Mouse (Mus musculus) intestine, embryonic 16.5 days (tissue): ENCODE data around the gene Gm37240. TPM values are rescaled to one million over a fixed set of nuclear protein-coding genes. Genes with fewer than 3 reads are reported as not detected.

Experiments
- ATAC-seq: fragments of 200-750 bp; cut with Nextera tagmentation; 2 replicates; pipeline ENCODE4 v1.8.0; 2017; ENCODE audit warnings: moderate TSS enrichment, moderate library complexity
- H3K27ac ChIP-seq: fragments of 300-500 bp; sonication (generic); 2 replicates; pipeline ENCODE4 v1.5.1; 2014; ENCODE audit warnings: mild to moderate bottlenecking, low read length
- H3K27me3 ChIP-seq: fragments of 300-500 bp; sonication (generic); replicated peaks from 2 replicates; pipeline ENCODE4 v1.6.1; 2014; ENCODE audit warnings: low read length, control low read depth, mixed read lengths; ENCODE audit not compliant: control insufficient read depth, insufficient read depth
- H3K36me3 ChIP-seq: fragments of 300-500 bp; sonication (generic); 2 replicates; pipeline ENCODE4 v1.6.1; 2014; ENCODE audit warnings: low read length, control low read depth; ENCODE audit not compliant: control insufficient read depth, insufficient read depth
- H3K4me1 ChIP-seq: fragments of 300-500 bp; sonication (generic); 2 replicates; pipeline ENCODE4 v1.6.1; 2014; ENCODE audit warnings: low read length, control low read depth, mixed read lengths; ENCODE audit not compliant: control insufficient read depth, insufficient read depth
- H3K4me2 ChIP-seq: fragments of 300-500 bp; sonication (generic); 2 replicates; pipeline ENCODE4 v1.6.1; 2014; ENCODE audit warnings: low read depth, low read length, control low read depth
- H3K4me3 ChIP-seq: fragments of 300-500 bp; sonication (generic); 2 replicates; pipeline ENCODE4 v1.5.1; 2014; ENCODE audit warnings: mild to moderate bottlenecking, low read length
- H3K9ac ChIP-seq: fragments of 300-500 bp; sonication (generic); 2 replicates; pipeline ENCODE4 v1.6.1; 2014; ENCODE audit warnings: low read depth, low read length
- H3K9me3 ChIP-seq: fragments of 300-500 bp; sonication (generic); 2 replicates; pipeline ENCODE4 v1.6.1; 2016; ENCODE audit warnings: low read length, control low read depth; ENCODE audit not compliant: control insufficient read depth
- WGBS: fragments of 180-500 bp; shearing (Covaris S2); extraction: QIAGEN DNeasy Blood & Tissue Kit; methylation state at CpG from one replicate; pipeline ENCODE4 v1.1.7; 2014; 5-methylcytosine and 5-hydroxymethylcytosine counted together
- polyA plus RNA-seq: library from polyadenylated mRNA; unstranded; fragments of >200 nt; fragmentation: Nextera tagmentation; extraction: Ambion mirVana; gene quantifications from 2 replicates; pipeline ENCODE4 v1.2.1, GENCODE M21; 2015

Gm37240 gene
- polyA plus RNA-seq, 1 experiment from 2014 or later: 6.8 TPM

DNA sequence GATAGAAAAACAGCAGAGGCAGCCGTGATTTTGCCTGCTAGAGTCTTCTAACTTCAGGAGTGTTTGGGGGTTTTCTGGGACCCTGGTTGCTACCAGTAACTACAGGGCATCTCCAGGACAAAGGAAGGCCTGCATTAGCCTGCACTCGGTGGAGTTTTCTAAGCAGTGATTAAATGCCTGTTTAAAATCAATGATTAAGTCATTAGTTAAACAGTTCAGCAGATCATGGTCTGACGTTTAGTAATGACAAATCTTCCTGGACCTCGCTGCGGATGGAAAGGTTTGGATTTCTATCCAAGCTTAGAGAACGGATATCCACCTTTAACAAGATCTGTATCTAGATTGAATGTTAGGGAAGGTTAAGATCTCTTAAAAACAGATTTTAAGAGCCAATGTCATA lies 1246.8 kb downstream of the Gm37240 start:
- Histone ChIP-seq H3K4me3 (no peak overlapping the region), H3K36me3 (no peaks in the 10 kb centered on the region), H3K4me1 (peaks cover 18% of the 10 kb centered on the region; the same call in 1 of the 2 replicates), H3K27ac (no peak overlapping the region), H3K27me3 (no peaks in the 10 kb centered on the region), H3K9me3 (no peaks in the 10 kb centered on the region), H3K4me2 (no peak overlapping the region), H3K9ac (no peak overlapping the region)
- 55% methylated on average over 6 of the region's 6 CpGs for WGBS
- no peak for ATAC-seq

DNA sequence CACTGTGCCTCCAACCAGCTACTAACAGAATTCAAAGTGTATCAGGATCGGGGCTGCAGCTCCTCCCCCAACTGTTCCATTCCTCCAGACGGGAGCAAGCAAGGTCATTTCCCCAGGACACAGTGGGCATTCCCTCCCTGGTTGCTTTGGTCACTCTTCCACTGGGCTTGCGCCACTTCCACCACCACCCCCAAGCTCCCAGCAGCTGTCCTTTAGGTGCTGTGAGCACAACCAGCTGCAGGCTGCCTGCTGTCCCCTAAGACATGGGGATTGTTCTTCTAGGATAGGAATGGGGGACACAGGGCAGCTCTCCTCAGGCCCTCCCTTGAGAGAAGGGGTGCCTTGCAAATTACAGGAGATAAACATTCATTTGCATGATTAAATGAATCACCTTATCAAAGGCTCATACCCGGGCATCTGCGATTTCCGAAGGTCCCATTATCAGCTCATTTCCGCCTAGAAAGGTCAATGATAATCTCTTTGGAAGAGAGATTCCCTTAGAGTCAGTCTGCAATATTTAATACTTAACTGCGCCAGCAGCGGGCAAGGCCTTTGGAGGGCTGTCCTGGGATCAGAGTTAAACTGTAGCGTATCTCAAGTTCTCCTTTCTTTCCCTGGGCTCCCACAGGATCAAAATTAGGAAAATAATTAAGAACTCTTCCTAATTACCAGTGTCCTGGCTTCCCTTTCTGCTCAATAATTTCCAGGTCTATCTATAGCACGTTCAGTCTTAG lies 1247.4 kb downstream of the Gm37240 start:
- peaks cover 18% of the 10 kb centered on the region; the same call in 1 of the 2 replicates for H3K4me1 ChIP-seq
- H3K4me2 ChIP-seq: no peak overlapping the region
- H3K9me3 ChIP-seq: no peaks in the 10 kb centered on the region
- H3K9ac ChIP-seq: peak overlapping the region; percentile 12; the same call in 1 of the 2 replicates
- 37% methylated on average over 11 of the region's 11 CpGs for WGBS
- peak overlapping the region; percentile 84 for H3K27ac ChIP-seq
- H3K27me3 ChIP-seq: no peaks in the 10 kb centered on the region
- no peaks in the 10 kb centered on the region for H3K36me3 ChIP-seq
- H3K4me3 ChIP-seq: no peak overlapping the region
- no peak for ATAC-seq

DNA sequence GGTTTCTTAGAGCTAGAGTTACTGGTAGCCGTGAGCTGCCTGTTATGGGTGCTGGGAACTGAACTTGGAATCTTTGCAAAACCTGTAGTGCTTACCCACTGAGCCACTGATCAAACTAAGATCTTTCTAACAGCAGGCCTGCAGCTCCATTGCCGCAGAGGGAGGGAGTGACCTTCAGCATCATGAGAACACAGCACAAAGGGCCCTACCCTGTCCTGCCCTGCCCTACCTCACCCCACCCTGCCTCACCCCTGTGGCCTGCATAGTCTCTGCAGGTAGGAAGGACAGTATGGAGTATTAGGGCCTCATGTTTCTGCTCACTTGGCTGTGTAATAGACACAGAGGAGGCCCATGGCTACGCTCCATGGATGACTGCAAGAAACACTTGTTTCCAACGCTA lies 1248.5 kb downstream of the Gm37240 start:
- WGBS: 73% methylated on average over 4 of the region's 4 CpGs
- Histone ChIP-seq H3K36me3 (no peaks in the 10 kb centered on the region), H3K9ac (no peak overlapping the region), H3K4me3 (no peak overlapping the region), H3K27me3 (no peaks in the 10 kb centered on the region), H3K9me3 (no peaks in the 10 kb centered on the region), H3K4me2 (no peak overlapping the region), H3K4me1 (peaks cover 18% of the 10 kb centered on the region; the same call in 1 of the 2 replicates), H3K27ac (peak overlapping the region; percentile 84)
- ATAC-seq: peak; percentile 93

DNA sequence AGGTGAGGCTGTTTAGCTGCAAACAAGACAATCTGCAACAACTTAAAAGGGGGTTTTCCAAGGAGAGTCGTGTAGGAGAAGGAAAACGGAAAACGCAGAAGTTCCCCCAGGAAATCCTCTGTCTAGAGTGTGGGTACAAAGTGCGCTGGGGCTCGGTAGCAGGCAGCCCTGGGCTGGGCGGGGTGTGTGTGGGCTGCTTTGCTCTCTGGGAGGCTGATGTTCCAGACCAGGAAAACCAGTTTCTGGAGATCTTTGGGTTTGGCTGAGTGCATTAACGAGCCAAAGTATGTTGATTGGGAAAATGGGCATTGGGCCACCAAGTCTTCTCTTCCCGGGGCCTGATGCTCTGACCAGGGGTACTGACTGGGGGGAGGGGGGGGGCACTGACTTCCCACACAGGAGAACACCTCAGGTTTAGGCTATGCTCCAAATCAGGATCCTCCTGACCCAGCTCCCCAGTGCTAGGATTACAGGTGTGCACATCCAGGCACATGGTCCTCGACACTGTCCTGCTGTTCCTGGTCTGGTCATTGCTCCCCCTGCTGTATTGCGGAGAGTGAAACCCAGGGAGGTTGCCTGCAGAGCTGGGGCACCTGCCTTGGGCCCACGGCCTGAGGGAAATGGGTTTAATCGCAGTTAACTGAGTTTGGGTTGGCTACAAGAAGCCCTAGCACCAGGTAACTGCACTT lies 1249.3 kb downstream of the Gm37240 start:
- no peaks in the 10 kb centered on the region for H3K9me3 ChIP-seq
- no peaks in the 10 kb centered on the region for H3K27me3 ChIP-seq
- H3K9ac ChIP-seq: peak overlapping the region; percentile 36
- ATAC-seq: peak; percentile 89
- WGBS: 47% methylated on average over 12 of the region's 12 CpGs
- peak overlapping the region; percentile 42 for H3K4me2 ChIP-seq
- H3K4me3 ChIP-seq: no peak overlapping the region; the same call in 1 of the 2 replicates
- H3K4me1 ChIP-seq: peaks cover 18% of the 10 kb centered on the region; the same call in 1 of the 2 replicates
- no peaks in the 10 kb centered on the region for H3K36me3 ChIP-seq
- peak overlapping the region; percentile 84 for H3K27ac ChIP-seq

DNA sequence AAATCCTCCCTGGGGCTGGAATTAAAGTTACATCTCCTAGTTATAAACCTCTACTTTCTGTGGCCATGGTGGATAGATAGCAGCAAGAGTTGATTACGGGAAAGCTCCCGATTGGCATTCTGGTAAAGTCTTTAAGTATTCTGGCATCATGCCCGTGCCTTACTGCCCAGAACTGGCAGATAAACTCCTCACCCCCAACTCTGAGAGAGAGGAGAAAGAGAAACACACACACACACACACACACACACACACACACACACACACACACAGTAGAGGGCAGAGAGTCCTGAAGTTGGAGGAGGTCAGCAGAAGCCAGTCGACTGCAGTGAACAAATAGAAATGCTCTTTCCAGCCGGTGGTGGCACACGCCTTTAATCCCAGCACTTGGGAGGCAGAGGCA lies 1250.2 kb downstream of the Gm37240 start:
- Histone ChIP-seq H3K9me3 (no peaks in the 10 kb centered on the region), H3K27ac (no peak overlapping the region), H3K4me1 (peaks cover 18% of the 10 kb centered on the region; the same call in 1 of the 2 replicates), H3K4me2 (no peak overlapping the region), H3K4me3 (no peak overlapping the region), H3K36me3 (no peaks in the 10 kb centered on the region), H3K27me3 (no peaks in the 10 kb centered on the region), H3K9ac (no peak overlapping the region)
- 76% methylated on average over 6 of the region's 6 CpGs for WGBS
- ATAC-seq: no peak

DNA sequence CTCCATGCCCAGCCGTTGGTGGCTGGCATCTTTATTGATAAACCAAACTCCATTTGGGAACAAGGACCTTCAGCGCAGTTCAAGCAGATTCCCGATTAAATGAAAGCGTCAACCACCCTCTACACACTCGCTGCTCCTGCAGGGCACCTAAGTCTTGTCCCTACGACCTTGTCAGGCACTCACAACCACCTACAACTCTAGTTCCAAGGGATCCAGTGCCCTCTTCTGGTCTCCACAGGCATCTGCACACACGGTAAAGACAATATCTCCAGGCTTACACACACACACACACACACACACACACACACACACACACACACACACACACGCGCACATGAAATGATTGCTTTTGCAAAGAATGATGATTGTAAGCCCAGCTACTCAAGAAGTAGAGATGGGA lies 1255.7 kb downstream of the Gm37240 start:
- Histone ChIP-seq H3K4me2 (no peak overlapping the region), H3K4me1 (no peaks in the 10 kb centered on the region), H3K27me3 (no peaks in the 10 kb centered on the region), H3K27ac (no peak overlapping the region), H3K4me3 (no peak overlapping the region), H3K36me3 (no peaks in the 10 kb centered on the region), H3K9me3 (no peaks in the 10 kb centered on the region), H3K9ac (no peak overlapping the region)
- WGBS: 95% methylated on average over 9 of the region's 9 CpGs
- ATAC-seq: no peak

DNA sequence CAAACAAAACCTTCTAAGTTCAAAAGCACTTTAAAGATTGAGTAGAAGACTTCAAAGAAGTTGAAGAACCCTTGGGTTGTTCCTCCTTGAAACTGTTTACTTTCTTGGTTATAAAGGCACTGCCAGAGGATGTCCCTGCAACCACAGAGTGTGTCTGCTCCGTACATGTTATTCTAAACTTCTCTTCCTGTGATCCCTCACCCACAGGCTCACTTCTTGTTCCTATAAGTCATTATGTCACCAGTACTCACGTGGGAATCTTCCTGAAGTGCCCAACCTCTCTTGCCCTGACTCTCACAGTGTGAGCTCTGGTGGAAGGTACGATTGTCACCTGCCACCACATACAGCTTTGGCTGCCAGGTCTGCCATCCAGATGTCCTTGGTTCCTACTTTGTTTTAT lies 1265.3 kb downstream of the Gm37240 start:
- Histone ChIP-seq H3K36me3 (no peaks in the 10 kb centered on the region), H3K27ac (no peak overlapping the region), H3K4me1 (no peaks in the 10 kb centered on the region), H3K9ac (no peak overlapping the region), H3K27me3 (no peaks in the 10 kb centered on the region), H3K4me2 (no peak overlapping the region), H3K9me3 (no peaks in the 10 kb centered on the region), H3K4me3 (no peak overlapping the region)
- WGBS: 35% methylated on average over 3 of the region's 3 CpGs
- ATAC-seq: no peak

DNA sequence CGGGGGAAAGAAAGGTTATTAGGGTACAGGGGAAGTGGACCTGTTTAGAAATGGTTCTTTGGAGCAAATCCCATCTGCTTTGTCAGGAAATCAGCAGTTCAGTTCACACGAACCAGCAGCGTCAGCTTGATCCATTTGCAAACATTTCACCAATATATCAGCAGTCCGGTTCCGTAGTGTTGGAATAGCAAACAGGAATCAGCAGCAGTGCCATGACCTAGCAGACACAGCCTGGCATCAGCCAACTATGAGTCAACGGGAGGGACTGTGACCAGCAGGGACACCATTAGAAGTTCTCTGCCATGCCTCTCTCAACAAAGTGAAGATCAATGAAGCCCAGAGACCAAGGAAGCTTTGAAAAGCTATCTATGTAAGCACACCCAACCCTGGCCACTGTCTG lies 1267.6 kb downstream of the Gm37240 start:
- no peak overlapping the region for H3K27ac ChIP-seq
- no peak for ATAC-seq
- H3K27me3 ChIP-seq: no peaks in the 10 kb centered on the region
- no peak overlapping the region for H3K9ac ChIP-seq
- H3K36me3 ChIP-seq: no peaks in the 10 kb centered on the region
- H3K9me3 ChIP-seq: no peaks in the 10 kb centered on the region
- H3K4me3 ChIP-seq: no peak overlapping the region
- no peaks in the 10 kb centered on the region for H3K4me1 ChIP-seq
- 76% methylated on average over 6 of the region's 6 CpGs for WGBS
- no peak overlapping the region for H3K4me2 ChIP-seq

DNA sequence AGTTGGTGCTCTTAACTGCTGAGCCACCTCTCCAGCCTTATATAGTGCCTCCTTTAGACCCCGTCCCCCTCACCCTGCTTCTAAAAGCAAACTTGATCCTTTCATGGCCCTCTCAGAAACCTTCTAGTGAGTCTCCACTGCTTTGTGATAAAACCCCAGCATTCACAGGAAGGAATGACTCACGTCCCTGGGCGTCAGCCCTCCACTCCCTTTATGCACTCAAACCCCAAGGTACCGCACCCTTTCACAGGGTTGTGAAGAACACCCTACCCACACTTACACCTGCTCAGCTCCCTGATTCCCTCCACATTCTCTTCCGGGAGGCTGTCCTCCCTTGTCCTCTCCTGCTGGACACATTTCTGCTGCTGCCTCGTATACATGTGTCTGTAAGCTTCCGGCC lies 1268.3 kb downstream of the Gm37240 start:
- no peaks in the 10 kb centered on the region for H3K27me3 ChIP-seq
- no peaks in the 10 kb centered on the region for H3K9me3 ChIP-seq
- H3K9ac ChIP-seq: no peak overlapping the region
- H3K27ac ChIP-seq: no peak overlapping the region
- no peaks in the 10 kb centered on the region for H3K4me1 ChIP-seq
- no peak overlapping the region for H3K4me3 ChIP-seq
- WGBS: 91% methylated on average over 7 of the region's 7 CpGs
- no peak for ATAC-seq
- H3K36me3 ChIP-seq: no peaks in the 10 kb centered on the region
- H3K4me2 ChIP-seq: no peak overlapping the region
